Mouse (Mus musculus) intestine, embryonic 16.5 days (tissue): ENCODE measurements around the gene Vil1. TPM values are rescaled to one million over a fixed set of nuclear protein-coding genes. Genes with fewer than 3 reads are reported as not detected.

Experiments used
- ATAC-seq: fragments of 200-750 bp; cut with Nextera tagmentation; 2 replicates; pipeline ENCODE4 v1.8.0; 2017; ENCODE audit warnings: moderate TSS enrichment, moderate library complexity
- H3K27ac ChIP-seq: fragments of 300-500 bp; sonication (generic); 2 replicates; pipeline ENCODE4 v1.5.1; 2014; ENCODE audit warnings: mild to moderate bottlenecking, low read length
- H3K27me3 ChIP-seq: fragments of 300-500 bp; sonication (generic); replicated peaks from 2 replicates; pipeline ENCODE4 v1.6.1; 2014; ENCODE audit warnings: low read length, control low read depth, mixed read lengths; ENCODE audit not compliant: control insufficient read depth, insufficient read depth
- H3K36me3 ChIP-seq: fragments of 300-500 bp; sonication (generic); 2 replicates; pipeline ENCODE4 v1.6.1; 2014; ENCODE audit warnings: low read length, control low read depth; ENCODE audit not compliant: control insufficient read depth, insufficient read depth
- H3K4me1 ChIP-seq: fragments of 300-500 bp; sonication (generic); 2 replicates; pipeline ENCODE4 v1.6.1; 2014; ENCODE audit warnings: low read length, control low read depth, mixed read lengths; ENCODE audit not compliant: control insufficient read depth, insufficient read depth
- H3K4me2 ChIP-seq: fragments of 300-500 bp; sonication (generic); 2 replicates; pipeline ENCODE4 v1.6.1; 2014; ENCODE audit warnings: low read depth, low read length, control low read depth
- H3K4me3 ChIP-seq: fragments of 300-500 bp; sonication (generic); 2 replicates; pipeline ENCODE4 v1.5.1; 2014; ENCODE audit warnings: mild to moderate bottlenecking, low read length
- H3K9ac ChIP-seq: fragments of 300-500 bp; sonication (generic); 2 replicates; pipeline ENCODE4 v1.6.1; 2014; ENCODE audit warnings: low read depth, low read length
- H3K9me3 ChIP-seq: fragments of 300-500 bp; sonication (generic); 2 replicates; pipeline ENCODE4 v1.6.1; 2016; ENCODE audit warnings: low read length, control low read depth; ENCODE audit not compliant: control insufficient read depth
- WGBS: fragments of 180-500 bp; shearing (Covaris S2); extraction: QIAGEN DNeasy Blood & Tissue Kit; methylation state at CpG from one replicate; pipeline ENCODE4 v1.1.7; 2014; 5-methylcytosine and 5-hydroxymethylcytosine counted together
- polyA plus RNA-seq: library from polyadenylated mRNA; unstranded; fragments of >200 nt; fragmentation: Nextera tagmentation; extraction: Ambion mirVana; gene quantifications from 2 replicates; pipeline ENCODE4 v1.2.1, GENCODE M21; 2015

Gene Vil1
- polyA plus RNA-seq, 1 experiment from 2014 or later: 207 TPM

DNA sequence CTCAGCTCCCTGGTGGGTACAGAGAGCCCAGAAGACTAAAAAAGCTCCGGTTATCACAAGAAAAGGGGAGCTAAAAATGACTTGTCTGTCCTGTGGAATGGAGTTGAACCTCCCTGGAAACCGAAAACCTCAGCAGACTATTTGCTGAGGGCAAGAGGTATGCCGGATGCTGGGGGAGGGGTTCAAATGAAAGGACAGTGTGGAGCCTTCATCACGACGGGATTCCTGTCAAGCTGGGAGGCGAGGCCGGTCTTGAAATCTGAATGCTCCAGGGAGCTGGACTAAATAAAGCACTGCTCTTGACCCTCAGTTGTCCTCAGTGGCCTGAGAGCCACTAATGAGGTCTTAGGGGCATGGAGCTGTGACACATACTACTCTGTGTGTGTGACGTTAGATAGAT, 14.0 kb downstream of the Vil1 start:
- Histone ChIP-seq H3K36me3 (0 out of 2 replicates have a peak, but pooled peaks cover 9% of the 10 kb centered on the region), H3K4me1 (no peaks in the 10 kb centered on the region; the same call in 1 of the 2 replicates), H3K9ac (no peak overlapping the region), H3K4me3 (no peak overlapping the region), H3K27ac (no peak overlapping the region), H3K9me3 (no peaks in the 10 kb centered on the region), H3K4me2 (no peak overlapping the region), H3K27me3 (no peaks in the 10 kb centered on the region)
- 40% methylated on average over 8 of the region's 8 CpGs for WGBS
- ATAC-seq: no peak

DNA sequence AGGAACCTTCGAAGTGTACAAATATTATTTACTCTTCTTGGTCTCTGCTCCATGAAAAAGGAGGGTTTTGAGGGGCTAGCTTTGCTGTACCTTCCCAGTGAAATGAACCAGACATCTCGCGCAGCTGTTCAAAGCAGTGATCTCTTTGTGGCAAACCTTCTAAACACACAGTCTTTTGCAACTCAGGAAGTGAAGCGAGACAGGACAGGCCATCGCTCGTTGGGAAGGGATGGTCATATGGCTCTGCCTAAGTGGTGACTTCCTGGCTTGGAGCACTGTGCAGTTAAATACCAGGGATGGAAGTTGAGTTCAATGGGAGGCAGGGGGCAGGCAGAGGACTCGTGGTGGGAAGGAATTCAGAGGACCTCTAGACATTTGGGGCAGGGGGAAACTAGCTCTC, 16.7 kb downstream of the Vil1 start:
- Histone ChIP-seq H3K9ac (no peak overlapping the region), H3K36me3 (peaks cover 9% of the 10 kb centered on the region; the same call in 1 of the 2 replicates), H3K27ac (peak overlapping the region; percentile 24; the same call in 1 of the 2 replicates), H3K4me3 (no peak overlapping the region), H3K4me1 (no peaks in the 10 kb centered on the region), H3K27me3 (no peaks in the 10 kb centered on the region), H3K9me3 (no peaks in the 10 kb centered on the region), H3K4me2 (no peak overlapping the region)
- ATAC-seq: no peak
- WGBS: 52% methylated on average over 7 of the region's 7 CpGs

DNA sequence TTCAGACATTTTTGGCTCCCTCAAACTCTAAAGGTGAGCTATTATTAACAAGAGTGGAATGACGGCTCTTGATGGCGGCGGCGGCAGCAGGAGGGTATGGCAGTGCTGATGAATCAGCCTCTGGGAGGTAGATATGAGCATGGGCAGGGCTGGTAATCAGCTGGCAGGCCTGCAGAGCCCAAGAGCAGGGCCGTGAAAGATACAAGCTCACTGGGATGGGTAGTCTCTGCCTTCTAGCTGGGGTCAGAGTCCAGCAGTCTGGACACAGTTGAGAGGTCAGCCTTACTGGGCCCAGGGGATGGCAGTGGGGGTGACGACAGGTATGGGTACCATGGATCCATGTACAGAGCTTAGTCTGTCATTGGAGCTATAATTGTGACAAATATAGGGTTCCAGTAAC, 24.0 kb downstream of the Vil1 start:
- no peak overlapping the region for H3K9ac ChIP-seq
- peak; percentile 21; the same call in 1 of the 2 replicates for ATAC-seq
- H3K36me3 ChIP-seq: peaks cover 3% of the 10 kb centered on the region; the same call in 1 of the 2 replicates
- peak overlapping the region; percentile 54 for H3K27ac ChIP-seq
- H3K4me2 ChIP-seq: no peak overlapping the region
- WGBS: 71% methylated on average over 6 of the region's 6 CpGs
- no peaks in the 10 kb centered on the region for H3K9me3 ChIP-seq
- no peak overlapping the region for H3K4me3 ChIP-seq
- peaks cover 8% of the 10 kb centered on the region for H3K4me1 ChIP-seq
- no peaks in the 10 kb centered on the region for H3K27me3 ChIP-seq

GRCm38 (mm10) chr1:74434596-74434995, 25.4 kb downstream of the Vil1 start:
- H3K27ac ChIP-seq: peak overlapping the region; percentile 81
- no peak overlapping the region for H3K4me3 ChIP-seq
- peaks cover 5% of the 10 kb centered on the region for H3K36me3 ChIP-seq
- WGBS: 37% methylated on average over 5 of the region's 5 CpGs
- H3K27me3 ChIP-seq: no peaks in the 10 kb centered on the region
- H3K9me3 ChIP-seq: no peaks in the 10 kb centered on the region
- no peak overlapping the region for H3K4me2 ChIP-seq
- peaks cover 11% of the 10 kb centered on the region for H3K4me1 ChIP-seq
- H3K9ac ChIP-seq: no peak overlapping the region
- ATAC-seq: peak; percentile 60

GRCm38 (mm10) chr1:74435563-74435962, 26.4 kb downstream of the Vil1 start:
- H3K4me1 ChIP-seq: peaks cover 11% of the 10 kb centered on the region
- peaks cover 8% of the 10 kb centered on the region for H3K36me3 ChIP-seq
- WGBS: 62% methylated on average over 6 of the region's 6 CpGs
- no peak overlapping the region for H3K4me2 ChIP-seq
- no peaks in the 10 kb centered on the region for H3K27me3 ChIP-seq
- H3K9me3 ChIP-seq: no peaks in the 10 kb centered on the region
- peak; percentile 78 for ATAC-seq
- H3K9ac ChIP-seq: no peak overlapping the region
- no peak overlapping the region for H3K4me3 ChIP-seq
- H3K27ac ChIP-seq: peak overlapping the region; percentile 60

GRCm38 (mm10) chr1:74437702-74438427, 28.7 kb downstream of the Vil1 start:
- Histone ChIP-seq H3K27ac (no peak overlapping the region), H3K4me2 (no peak overlapping the region), H3K9ac (no peak overlapping the region), H3K4me1 (peaks cover 11% of the 10 kb centered on the region), H3K36me3 (peaks cover 8% of the 10 kb centered on the region), H3K9me3 (no peaks in the 10 kb centered on the region), H3K4me3 (no peak overlapping the region), H3K27me3 (no peaks in the 10 kb centered on the region)
- peak; percentile 56 for ATAC-seq
- 59% methylated on average over 8 of the region's 8 CpGs for WGBS

DNA sequence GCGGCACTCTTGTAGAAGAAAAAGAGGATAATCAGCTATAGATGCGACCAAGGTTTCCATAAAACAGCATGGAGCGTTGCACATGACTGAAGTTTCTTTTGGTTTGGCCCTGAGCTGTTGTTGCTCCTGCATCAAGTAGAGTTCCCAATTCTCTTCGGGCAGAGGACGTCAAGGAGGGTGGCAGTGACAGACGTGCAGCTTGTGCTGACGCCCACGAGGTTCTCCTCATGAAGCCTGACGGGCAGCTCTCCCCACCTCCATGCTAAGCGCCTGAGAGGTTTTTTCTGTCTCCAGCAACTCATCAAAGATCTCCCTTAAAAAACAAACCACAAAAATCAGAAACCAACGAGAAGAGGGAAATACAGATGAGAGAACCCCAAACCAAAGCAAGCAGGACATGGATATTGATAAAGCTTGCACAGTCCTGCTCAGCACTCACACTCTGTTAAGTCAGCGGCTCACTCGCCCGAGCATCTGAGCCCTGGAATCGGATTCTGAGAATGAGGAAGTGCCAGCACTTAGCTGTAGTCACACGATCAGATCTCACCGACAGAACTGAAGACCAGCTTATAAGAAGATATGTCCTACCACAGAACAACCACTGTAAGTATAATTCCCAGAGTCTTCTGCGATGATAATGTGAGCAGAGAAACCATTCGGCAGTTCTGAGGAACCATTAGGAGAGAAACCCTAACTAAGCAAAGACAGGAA, 30.1 kb downstream of the Vil1 start:
- Histone ChIP-seq H3K36me3 (peaks cover 8% of the 10 kb centered on the region), H3K27me3 (no peaks in the 10 kb centered on the region), H3K9me3 (no peaks in the 10 kb centered on the region), H3K4me1 (peaks cover 6% of the 10 kb centered on the region), H3K9ac (no peak overlapping the region), H3K4me3 (no peak overlapping the region), H3K4me2 (no peak overlapping the region), H3K27ac (no peak overlapping the region)
- 87% methylated on average over 19 of the region's 19 CpGs for WGBS
- no peak for ATAC-seq

GRCm38 (mm10) chr1:74444538-74444937, 35.4 kb downstream of the Vil1 start:
- 96% methylated on average over 2 of the region's 2 CpGs for WGBS
- Histone ChIP-seq H3K4me2 (no peak overlapping the region), H3K9me3 (no peaks in the 10 kb centered on the region), H3K27ac (no peak overlapping the region), H3K36me3 (peaks cover 6% of the 10 kb centered on the region; the same call in 1 of the 2 replicates), H3K4me1 (no peaks in the 10 kb centered on the region), H3K27me3 (no peaks in the 10 kb centered on the region), H3K4me3 (no peak overlapping the region), H3K9ac (no peak overlapping the region)
- no peak for ATAC-seq

GRCm38 (mm10) chr1:74452611-74453045, 43.5 kb downstream of the Vil1 start:
- H3K4me3 ChIP-seq: no peak overlapping the region
- no peak overlapping the region for H3K9ac ChIP-seq
- H3K4me2 ChIP-seq: no peak overlapping the region
- no peaks in the 10 kb centered on the region for H3K27me3 ChIP-seq
- no peaks in the 10 kb centered on the region for H3K4me1 ChIP-seq
- ATAC-seq: peak; percentile 94
- WGBS: 27% methylated on average over 4 of the region's 4 CpGs
- no peaks in the 10 kb centered on the region for H3K9me3 ChIP-seq
- H3K36me3 ChIP-seq: 0 out of 2 replicates have a peak, but pooled peaks cover 3% of the 10 kb centered on the region
- peak overlapping the region; percentile 78 for H3K27ac ChIP-seq
